Mouse (Mus musculus) right cerebral cortex, adult 2 months (tissue): ENCODE results near the gene Rassf5.

Experiments
- DNase-seq, 2 experiments: peaks; one replicate each; pipeline ENCODE4 v3.0.0; 2021 to 2022; ENCODE audit warnings: low spot score in 2 of 2

Gene Rassf5

GRCm38 (mm10) chr1:131245089-131245856 is at the start of gene Rassf5:
TSS of gene Rassf5 (minus strand) at chr1:131245258.
- DNase-seq, result peak; percentile 53 to 62

GRCm38 (mm10) chr1:131293922-131294250 is 48.8 kb upstream of the Rassf5 start:
- peak; percentile 39 to 40 for DNase-seq

- DNase-seq, result no peak
Observed at GRCm38 (mm10) chr1:131293221-131293921, 48.3 kb upstream of the Rassf5 start.

- peak; percentile 77 to 82 for DNase-seq
Observed at GRCm38 (mm10) chr1:131290648-131291047, 45.6 kb upstream of the Rassf5 start.

GRCm38 (mm10) chr1:131288938-131289337 is 43.9 kb upstream of the Rassf5 start:
- no peak for DNase-seq

- no peak for DNase-seq
Observed at GRCm38 (mm10) chr1:131287267-131287666, 42.2 kb upstream of the Rassf5 start.

GRCm38 (mm10) chr1:131286803-131287202 is 41.7 kb upstream of the Rassf5 start:
- no peak for DNase-seq

GRCm38 (mm10) chr1:131284616-131285015 is 39.6 kb upstream of the Rassf5 start:
- DNase-seq, result no peak

GRCm38 (mm10) chr1:131284167-131284566 is 39.1 kb upstream of the Rassf5 start:
- DNase-seq, result no peak

GRCm38 (mm10) chr1:131281731-131282130 is 36.7 kb upstream of the Rassf5 start:
- DNase-seq, result no peak

GRCm38 (mm10) chr1:131280280-131280679 is 35.2 kb upstream of the Rassf5 start:
- DNase-seq, result no peak

- no peak for DNase-seq
Observed at GRCm38 (mm10) chr1:131279456-131279776, 34.4 kb upstream of the Rassf5 start, which contains the start of gene Ikbke. TSS of gene Ikbke (minus strand) at chr1:131279606.

GRCm38 (mm10) chr1:131278606-131279455 is 33.8 kb upstream of the Rassf5 start:
- DNase-seq, result no peak

GRCm38 (mm10) chr1:131276831-131277230 is 31.8 kb upstream of the Rassf5 start:
- no peak for DNase-seq

- DNase-seq, result no peak
Observed at GRCm38 (mm10) chr1:131275577-131275976, 30.5 kb upstream of the Rassf5 start.

- no peak for DNase-seq
Observed at GRCm38 (mm10) chr1:131274725-131275539, 29.9 kb upstream of the Rassf5 start.

- DNase-seq, result peak; percentile 85 to 88
Observed at GRCm38 (mm10) chr1:131269797-131270578, 24.9 kb upstream of the Rassf5 start.

- no peak for DNase-seq
Observed at GRCm38 (mm10) chr1:131268776-131269175, 23.7 kb upstream of the Rassf5 start.

- DNase-seq, result no peak
Observed at GRCm38 (mm10) chr1:131263905-131264304, 18.8 kb upstream of the Rassf5 start.

GRCm38 (mm10) chr1:131260309-131260656 is 15.2 kb upstream of the Rassf5 start:
- peak; percentile 75 to 79 for DNase-seq
